Mouse (Mus musculus): ENCODE measurements at regions not wholly inside any gene's neighbourhood (a gene's known extent, or its start where the extent isn't known, plus 50 kb on each side); places are given as distances from the start of the nearest gene placed in this dataset.
"Not testable (repeated sequence)": the region's sequence is repeated elsewhere in the genome, so short reads cannot be mapped to it uniquely, and the experiment has no call there.

DNA sequence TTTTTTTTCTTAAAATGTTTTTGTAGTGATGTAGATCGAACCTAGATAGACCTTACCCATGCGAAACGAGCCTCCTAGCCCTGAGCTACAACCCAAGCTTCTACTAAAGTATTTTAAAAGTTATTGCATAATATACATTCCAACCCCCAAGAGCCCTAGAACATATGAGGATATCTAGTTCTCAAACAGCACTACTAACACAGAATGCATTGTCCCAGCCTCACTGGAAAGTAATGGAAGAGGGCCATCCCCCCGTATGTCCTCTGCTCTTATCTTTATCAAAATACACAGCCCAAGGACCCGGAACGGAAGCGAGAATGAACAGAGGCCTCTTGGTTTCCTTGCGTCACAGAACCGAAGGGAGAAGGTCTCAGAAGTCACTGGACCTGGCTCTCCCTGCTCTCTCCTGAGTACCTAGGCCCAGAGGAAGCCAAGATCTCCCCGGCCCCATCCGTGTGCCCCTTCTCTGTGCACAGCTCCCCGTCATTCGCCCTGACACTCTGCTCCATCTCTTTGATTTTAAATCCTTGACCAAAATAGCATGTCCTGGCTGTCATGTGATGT lies 165.0 kb upstream of the Pkdcc start:
- DNase-seq: no peak

DNA sequence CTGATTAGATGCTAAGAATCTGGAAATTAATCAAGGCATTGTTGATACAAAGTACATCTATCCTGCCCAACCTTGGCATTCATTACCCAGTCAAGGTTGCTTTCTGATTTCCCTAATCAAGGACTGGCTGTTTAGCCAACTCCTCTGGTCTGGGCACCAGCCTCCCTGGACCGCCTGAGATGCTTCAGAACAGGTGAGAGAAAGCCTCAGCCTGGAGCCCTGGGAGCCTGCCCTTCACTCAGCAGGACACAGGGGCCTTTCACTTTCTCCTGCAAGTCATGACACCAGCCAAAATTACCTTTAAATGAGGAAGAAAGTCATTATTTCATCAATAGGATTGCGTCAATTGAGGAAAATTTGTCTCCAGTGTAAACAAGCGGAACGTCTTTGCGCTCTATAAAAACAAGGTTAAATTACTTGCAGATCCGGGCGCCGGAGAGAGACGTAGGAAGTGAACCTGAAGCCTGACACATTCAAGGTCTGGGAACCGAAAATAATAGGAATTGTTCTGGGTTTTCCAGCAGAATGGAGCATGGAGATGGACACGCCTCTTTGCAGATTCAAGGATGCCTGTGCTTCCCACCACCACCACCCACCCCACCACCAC lies 164.4 kb upstream of the Pkdcc start:
- no peak for DNase-seq

DNA sequence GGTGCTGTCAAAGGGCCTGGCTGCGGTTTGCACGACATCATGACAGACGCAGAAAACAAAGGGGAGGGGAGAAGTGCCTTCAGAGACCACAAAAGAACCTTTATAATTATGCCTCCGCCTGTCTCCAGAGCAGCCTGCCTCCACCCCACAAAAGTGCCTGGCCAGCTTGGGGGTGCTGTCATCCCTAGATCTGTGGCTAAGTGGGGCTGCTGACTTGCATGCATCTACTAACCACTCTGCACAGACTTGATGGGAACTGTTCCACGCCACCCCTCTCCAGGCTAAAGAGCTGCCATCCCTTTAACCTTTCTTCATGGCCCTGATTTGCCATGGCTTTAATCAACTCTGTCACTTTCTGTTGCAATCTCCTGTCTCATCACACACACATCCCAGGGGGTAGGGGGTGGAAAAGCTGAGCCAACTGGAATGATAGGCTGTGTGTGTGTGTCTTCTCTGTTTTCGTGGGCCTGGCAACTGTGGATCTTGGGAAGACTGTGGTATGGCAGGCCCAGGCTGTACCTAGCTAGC lies 162.4 kb upstream of the Pkdcc start:
- no peak for DNase-seq

DNA sequence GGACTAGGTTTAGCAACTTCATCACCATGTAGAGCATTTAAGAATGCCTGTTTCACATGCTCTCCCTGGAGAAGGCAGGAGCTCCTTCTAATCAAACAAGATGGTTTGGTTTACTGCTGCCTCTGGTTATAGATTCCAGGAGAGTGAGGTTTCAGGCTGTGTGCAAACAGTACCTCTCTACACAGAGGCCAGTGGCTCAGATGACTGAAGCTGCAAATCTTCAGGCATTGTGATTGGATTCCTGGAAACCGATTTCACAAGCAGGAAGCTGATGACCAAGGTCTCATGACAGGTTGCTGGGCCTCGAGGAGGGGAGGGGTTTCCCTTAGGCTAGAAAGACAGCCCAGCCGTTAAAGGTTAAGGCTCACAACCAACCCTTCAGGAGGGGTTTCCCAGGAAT lies 157.3 kb upstream of the Pkdcc start:
- no peak for DNase-seq

DNA sequence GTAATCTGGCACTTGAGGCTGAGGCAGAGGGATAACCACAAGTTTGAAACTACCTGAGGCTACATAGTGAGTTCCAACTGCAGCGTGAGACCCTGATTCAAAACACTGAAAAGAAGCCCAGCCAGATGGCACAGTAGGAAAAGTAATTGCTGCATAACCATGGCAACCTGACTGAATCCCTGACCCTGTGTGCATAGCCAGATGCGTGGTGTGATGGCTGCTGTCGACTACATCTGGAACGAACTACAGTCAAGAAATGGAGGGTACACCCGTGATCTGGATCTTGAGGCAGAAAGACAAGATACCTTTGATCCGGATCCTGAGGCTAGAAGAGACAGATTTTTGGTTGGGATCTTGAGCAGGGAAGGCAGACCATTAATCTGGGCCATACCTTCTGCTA lies 153.2 kb upstream of the Pkdcc start:
- no peak for DNase-seq

DNA sequence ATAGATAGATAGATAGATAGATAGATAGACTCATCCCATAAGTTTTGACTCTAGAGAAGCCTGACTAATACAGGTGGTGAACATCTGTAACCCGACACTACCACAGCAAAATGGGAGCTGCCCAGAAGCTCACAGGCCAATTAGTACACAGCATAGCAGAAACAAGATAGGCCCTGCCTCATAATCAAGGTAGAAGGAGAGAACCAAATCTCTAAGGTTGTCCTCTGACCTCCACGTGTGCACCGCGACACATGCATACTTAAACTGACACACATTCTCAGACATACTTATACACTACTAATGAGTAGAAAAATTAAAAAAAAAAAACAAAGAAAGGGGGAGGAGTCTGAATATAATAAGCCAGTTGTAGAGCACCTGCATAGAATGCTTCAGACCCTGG lies 151.2 kb upstream of the Pkdcc start:
- no peak for DNase-seq

DNA sequence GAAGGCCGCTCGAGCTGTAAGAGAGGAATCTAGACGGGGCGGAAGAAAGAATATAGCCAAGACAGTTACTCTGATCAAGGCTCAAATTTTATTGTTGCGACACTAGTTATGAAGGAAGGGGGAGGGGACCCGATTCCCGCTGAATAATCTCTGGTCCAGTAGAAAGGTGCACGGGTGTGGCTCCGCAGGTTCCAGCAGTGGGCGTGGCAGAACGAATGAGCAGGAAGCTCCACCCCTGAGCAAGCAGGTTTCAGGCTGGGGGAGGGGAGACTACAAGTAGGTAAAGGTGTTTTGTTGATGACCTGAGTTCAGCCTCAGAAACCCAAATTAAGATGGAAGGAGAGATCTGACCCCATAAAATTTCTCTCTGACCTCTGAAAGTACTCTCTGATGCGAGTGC lies 150.7 kb upstream of the Pkdcc start:
- not testable (repeated sequence) for DNase-seq

DNA sequence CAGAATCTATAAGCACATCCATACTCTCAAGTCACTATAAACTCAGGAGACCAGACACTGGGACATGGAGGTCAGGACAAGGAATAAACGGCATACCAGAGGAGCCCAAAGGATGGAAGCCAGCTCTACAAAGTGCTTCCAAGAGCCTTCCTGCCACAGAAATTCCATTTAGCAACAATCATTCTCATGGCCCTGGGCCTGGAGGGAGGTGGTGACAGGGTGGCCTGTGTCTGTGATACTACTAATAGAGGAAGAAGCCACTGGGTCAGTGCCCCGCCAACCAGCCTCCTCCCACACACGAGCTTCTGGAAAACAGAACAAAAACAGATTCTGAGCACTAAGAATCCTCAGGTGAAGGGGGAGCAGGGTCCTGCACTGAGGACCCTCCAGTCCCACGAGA lies 145.8 kb upstream of the Pkdcc start:
- DNase-seq: no peak

DNA sequence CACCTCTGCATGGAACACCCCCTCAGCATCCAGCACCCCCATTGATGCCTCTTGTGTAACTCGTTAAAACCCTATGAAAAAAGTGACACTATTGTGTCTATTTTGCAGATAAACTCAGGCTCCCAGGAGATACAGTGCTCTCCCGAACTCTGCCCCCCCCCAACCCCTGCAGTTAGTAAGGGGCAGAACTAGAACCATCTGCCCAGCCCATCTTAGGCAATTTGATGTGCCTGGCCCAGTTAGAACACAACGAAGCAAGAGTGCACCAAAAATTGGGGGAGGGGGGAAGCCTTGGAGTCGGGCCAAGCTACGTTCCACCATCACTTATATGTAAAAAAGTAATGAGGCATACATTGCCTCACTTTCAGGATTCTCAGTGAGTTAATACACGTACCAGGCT lies 143.3 kb upstream of the Pkdcc start:
- no peak for DNase-seq

DNA sequence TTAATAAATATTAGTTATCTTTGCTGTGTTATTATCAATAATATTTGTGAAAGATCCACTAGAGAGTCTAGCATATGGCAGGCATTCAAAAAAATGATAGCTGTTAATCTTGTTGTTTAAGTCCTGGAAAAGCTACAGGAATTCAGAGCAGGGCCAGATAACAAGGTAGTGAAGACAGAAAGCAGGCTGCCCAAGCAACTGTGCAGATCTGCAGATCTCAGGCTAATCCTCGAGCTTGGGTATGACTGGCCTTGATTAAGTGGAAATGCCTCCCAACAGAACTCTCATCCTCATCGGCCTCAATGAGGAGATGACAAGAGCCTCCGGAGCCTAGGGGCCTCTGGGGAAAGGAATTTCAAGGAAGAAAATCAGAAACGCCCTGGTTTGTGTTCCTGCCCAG lies 142.9 kb upstream of the Pkdcc start:
- DNase-seq: no peak

DNA sequence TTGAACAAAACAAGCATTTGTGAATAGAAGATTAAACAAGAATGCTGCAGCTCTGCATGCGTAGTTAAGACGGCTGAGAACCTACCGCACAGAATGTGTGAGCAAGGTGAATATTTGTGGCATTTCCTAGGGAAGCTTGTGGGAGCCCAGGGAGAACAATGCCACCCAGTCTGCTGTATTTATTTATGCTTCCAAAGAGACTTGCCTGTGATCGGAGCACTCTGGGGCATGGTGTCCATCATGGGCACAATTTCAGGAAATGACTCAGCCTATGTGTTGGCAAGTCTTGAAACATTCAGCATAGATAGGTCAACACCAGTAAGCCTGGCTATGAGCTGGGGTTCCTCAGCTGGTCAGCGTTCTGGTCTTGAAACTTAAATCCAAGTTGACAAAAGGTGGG lies 140.2 kb upstream of the Pkdcc start:
- no peak for DNase-seq

DNA sequence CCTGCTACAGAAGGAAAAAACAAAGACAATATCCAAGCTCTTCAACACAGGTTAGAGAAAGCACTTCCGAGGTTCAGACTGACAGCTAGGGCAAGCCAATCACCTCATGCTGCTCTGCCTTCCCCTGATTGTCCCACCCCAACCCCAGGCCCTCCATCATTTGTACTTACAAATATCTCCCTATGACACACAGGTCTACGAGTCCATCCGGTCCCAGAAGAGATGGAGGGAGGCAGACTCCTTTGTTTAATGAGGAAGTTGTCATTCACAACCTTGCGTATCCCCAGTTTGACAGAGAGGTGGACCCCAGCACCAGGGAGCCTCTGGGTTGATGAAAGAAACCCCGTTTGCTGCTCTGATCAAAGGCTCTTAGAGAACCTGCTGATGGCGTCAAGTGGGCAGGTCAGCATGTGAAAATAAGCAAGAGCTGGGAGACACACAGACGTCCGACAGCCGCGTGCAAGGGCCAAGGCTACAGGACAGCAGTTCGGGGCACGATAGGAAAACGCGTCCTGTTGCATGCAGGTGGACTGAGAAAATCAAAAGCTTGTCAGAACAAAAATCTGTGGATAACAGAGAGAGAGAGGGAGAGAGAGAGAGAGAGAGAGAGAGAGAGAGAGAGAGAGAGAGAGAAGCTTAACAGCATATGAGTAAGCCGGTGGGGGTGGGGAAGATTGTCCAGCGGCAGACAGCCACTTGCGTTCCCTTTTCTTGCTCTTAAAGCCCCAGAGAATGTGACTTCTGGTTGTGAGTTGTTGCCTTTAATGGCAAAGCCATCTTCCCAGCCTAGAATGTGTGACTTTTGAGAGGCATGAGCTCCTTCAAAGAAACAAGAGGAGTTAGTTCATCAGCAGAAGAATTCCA lies 137.1 kb upstream of the Pkdcc start:
- DNase-seq: no peak

DNA sequence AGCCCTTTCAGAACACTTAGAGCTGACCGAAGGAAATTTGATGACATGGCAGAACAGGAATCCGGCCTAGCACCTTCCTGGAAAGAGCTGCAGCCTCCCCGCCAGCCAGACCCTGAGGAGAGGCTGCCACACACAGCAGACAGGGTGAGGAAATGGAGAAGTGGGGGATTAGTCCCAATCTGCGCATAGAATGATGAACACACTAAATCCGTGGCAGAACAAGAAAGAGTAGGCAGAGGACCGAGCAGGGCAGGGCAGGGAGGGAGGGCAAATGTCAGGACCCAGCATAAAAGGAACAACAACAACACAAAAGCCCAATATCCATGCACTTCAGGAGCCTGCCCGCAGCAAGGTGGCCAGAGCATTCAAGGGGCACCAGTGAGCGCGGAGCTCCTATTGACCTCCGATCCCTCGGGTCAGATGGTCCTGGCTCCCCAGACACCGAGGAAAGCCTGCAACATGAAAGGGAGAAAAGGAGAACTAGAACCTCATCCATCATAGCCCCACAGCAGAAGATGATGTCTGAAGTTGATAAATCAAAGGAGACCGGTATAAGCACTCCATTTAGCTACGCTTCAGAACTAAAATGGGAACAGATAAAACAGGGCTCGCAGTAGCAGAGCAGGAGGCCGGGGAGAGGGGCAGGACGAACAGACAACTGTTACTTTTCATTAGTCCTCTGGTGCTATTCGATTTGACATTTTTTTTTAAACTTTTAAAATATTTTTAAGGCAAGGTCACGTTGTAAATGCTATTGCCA lies 136.3 kb upstream of the Pkdcc start:
- DNase-seq: no peak

DNA sequence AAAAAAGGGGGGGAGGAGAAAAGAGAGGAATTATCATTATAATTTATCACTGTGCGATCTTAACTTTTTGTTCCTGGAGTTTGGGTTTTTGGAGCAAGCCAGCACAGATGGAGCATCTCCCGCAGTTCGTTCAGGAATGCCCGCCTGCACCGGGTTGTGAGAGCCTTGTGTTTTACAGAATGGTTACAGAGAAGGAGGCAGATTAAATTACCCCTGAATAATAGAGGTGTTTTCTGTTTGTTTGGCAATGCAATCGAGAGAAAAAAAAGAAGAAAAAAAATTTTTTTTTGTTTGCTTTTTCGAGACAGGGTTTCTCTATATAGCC lies 135.8 kb upstream of the Pkdcc start:
- DNase-seq: no peak

DNA sequence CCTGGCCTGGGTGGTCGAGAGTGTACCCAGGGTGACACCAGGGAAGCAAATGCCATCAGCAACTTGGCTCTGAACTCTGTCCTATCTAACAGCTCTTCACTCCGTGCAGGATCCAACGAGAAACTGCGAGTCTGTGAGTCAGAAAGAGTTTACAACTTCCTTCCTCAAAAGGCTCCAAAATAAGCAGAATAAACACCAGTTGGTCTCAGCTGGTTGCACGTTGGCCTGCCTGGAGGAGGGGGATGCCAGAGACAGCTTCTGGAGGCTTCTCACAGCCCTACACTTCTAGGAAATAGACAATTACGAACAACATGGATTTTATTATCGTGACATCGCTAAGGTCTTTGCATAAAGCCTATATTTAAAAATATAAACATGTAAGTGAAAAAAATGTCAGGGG lies 133.4 kb upstream of the Pkdcc start:
- DNase-seq: no peak

DNA sequence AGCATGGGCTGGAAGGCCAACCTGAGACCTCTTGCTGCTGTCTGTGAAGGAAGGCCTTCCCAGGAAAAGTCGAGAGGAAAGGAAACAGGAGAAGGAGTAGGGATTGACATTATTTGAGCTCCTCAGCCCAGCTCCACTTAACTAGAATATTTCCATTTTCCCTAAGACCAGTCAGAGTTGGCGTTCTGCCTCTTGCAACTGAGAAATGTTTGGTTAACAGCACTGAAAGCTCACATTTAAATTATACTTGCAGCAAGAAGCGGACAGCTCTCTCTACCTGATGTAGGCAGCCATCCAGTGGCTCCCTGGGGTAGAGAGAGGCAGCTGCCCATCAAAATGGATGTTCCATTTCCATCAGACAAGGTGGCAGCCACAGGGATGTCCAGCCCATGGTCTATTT lies 131.6 kb upstream of the Pkdcc start:
- DNase-seq: no peak

DNA sequence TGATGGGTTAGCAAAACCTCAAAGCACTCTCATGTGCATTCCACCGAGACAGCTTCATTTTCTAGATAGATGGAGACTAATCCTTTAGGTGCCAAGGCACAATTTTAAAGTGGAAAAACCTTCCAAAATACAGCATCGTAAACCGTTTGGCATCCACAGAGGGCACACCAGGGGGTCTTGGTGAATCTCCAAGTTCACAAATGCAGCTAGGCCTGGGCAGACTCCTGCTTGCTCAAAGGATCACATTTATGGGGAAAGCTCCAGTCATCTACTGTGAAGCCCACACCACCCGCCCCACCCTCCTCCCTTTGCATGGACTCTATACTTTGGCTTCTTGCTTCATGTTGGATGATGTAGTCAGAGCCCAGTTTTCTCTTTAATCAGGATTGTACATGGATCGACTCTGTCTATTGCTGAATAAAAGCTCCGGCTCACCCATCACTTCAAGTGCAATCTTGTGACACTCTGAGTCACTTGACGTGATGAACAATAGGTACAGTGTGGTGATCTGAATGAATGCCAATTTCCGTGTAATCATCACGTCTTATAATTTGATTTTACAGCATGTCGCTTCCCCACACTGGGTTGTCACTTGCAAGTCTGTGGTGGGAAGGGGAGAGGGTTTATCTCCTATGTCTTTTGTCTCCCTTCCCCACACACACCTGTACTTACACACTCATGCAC lies 129.2 kb upstream of the Pkdcc start:
- DNase-seq: no peak

DNA sequence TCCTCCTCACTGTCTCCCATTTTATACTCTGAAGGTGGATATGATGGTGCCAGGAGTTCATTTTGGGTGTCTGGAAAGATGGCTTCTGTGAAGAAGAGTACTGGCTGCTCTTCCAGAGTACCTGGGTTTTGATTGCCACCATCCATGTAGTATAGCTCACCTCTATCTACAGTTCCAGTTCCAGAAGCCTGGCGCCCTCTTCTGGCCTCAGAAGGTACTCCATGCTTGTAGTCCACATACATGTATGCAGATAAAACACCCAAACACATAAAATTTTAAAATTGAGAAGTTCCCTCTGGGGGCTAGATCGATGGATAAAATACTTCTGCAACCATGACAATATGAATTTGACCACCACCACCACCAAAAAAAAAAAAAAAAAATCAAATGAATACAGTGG lies 128.4 kb upstream of the Pkdcc start:
- DNase-seq: no peak

DNA sequence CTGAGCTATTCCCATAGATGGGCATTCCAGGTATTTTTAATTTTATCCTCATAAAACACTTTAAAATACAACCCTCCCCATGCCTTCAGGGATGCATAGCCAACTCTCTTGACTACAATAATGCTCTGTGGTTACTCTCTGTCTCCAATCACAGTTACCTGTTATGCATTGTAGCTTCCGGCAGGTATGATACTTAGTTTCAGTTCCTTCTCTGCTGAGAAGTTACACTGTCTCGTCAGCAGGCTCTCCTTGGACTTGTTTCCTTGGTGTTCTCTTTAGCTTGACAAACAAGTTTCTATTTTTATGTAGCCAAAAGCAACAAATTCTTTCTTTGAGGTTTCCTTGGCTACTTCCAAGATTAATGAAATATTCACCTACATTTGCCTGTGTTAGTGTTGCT lies 126.6 kb upstream of the Pkdcc start:
- DNase-seq: no peak

DNA sequence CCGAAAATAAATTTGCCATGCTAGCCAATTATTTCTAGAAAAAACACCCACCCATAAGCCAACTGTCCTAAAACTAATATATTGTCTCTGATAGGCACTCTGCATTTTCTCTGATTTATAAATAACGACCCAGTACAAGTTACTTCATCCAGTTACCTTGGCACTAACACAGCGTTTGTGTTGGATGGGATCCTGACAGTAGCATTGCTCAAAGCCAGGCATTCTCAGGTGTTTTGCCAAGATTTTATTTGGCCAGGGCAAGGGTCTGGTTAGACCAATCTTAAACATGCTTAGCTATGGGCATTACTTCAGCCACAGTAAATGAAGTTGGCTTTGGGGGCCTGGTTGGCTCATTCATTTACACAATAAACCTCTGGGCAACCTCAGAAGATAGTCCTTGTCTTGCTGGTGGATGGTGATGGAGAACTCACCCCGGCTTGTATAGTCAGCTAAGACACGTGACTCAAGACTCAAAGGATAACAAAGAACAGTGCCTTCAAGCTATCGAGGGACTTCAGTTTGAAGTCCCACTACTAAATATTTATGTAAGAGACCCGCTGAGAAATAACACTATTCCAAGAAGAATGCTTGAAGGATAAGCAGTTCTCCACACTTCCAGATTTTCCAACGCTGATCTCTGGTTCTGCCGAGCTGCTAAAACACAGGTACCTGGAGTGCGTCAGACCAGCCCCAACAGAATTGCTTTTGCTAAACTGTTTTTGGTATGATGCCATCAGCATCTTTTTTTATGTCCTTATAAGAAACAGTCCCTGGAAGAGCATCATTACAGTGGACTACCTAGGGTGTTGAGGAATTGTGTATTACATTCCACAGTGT lies 125.0 kb upstream of the Pkdcc start:
- no peak for DNase-seq

DNA sequence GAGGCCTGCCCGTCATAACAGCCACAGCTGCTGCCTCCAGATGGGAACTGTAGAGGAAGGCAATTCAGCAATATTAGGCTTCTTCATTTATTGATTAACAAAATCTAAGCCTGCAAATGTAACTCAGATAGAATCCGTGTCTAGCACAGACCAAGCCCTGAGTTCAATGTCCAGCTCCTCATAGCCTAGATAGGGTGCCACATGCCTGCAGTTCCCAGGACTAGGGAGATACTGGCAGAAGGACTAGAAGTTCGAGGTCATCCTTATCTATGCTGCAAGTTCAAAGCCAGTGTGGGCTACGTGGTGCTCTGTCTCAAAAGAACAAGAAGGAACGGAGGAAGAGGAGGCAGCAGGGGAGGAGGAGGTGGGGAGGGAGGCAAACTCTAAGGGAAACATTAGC lies 121.2 kb upstream of the Pkdcc start:
- no peak for DNase-seq

DNA sequence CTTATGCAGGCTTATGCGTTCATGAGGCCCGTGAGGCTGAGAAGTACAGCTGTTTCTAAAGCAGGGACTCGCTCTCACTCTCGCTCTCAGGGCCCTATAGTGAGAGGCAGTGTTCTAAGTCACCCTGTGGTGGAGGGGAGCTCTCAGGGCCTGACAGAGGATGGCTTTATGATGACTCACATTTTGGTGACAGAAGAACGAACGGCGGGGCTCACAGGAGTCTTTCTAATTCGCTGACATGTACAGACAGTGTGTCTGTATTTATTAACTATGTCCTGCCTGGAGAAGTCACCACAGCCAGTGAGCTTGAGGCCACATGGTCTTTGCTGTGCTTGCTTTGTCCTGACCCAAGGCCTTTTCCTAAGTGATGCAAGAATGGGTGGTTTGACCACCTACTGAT lies 118.6 kb upstream of the Pkdcc start:
- DNase-seq: no peak

Data from thymus, postnatal 25 days (tissue).